In the genomic region with DNA sequence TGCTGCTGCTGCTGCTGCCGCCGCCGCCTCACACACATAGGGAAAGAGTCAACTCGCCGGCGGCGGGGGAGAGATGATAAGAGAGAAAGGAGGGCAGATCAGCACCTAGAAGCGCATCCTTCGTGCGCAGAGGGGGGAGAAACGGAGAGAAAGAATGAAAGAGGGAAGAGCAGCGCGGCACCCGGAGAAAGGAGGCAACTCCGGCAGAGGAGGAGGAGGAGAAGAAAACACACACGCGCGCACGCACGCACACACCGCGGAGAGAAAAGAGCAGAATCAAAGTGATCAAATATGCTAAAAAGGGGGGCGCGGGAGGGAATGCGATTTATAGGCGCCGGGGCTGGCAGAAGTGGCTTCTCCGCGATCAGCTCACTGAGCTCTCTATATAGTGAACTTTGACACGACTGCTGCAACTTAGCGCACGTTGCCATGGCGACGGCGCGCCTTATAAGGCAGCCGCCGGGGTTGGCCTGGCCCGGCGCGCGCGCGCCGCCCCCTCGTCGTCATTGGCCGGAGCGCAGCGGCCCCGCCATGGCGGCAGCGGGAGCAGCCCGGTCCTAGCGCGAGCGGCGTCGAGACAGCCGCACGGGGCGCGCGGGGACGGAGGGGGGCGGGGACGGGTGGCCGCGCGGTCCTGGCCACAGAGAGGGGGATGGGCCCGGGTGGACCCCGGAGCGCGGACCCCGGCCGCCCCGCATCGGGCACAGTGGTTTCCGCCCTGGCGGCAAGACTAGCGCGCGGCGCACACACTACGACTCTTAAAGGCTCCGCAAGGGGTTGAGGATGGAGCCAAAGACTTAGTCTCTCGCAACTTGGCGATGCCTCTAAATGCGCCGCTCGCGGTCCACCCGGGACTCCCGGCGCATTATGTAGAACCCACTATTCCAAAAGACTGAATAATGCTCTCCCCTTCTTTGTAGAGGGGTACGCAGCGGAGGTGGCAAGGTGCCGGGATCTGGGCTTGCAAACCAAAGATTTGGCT, we compare ENCODE assay signal across 8 mouse cellular contexts. TPM values are rescaled to one million over a fixed set of nuclear protein-coding genes. Genes with fewer than 3 reads are reported as not detected.
DNase-seq lines count a peak whose midpoint lies in the region; ATAC-seq and TF ChIP-seq lines count a peak whose summit lies in the region.

No protein-coding gene starts in this region.

- peak overlapping the region; percentile 96 for H3K4me3 ChIP-seq in lung, adult 2 months (replicated peaks; ENCODE audit: extremely low read depth, low read depth, low read length)

- H3K4me1 ChIP-seq in lung, adult 2 months (ENCODE audit: control insufficient read depth, insufficient read depth, low read length): no peaks in the 10 kb centered on the region

- ATAC-seq in frontal cortex, adult (ENCODE audit: low TSS enrichment): peak; percentile 68
- no peak for ATAC-seq in erythroid progenitor cell, adult 5-6 weeks (replicated peaks; ENCODE audit: low FRiP score, poor library complexity, severe bottlenecking)

- peak; percentile 96 to 98 for DNase-seq in adrenal gland, adult (ENCODE audit: inconsistent age in 2 of 2, low spot score in 1 of 2)
- peak; percentile 63 for DNase-seq in cerebellum, adult 9-10 months
- DNase-seq in heart, postnatal 4 days: peak; percentile 93
- DNase-seq in layer of hippocampus, adult 8-10 months (ENCODE audit: low spot score in 2 of 2): peak; percentile 82 to 89
- peak; percentile 88 for DNase-seq in lung, adult 2 months
- peak; percentile 95 for DNase-seq in ovary, postnatal 36 days (ENCODE audit: low spot score)

- no peak for TF ChIP-seq CTCF in lung, adult 2 months (IDR thresholded peaks at IDR 0.05; ENCODE audit: insufficient read depth, low read length)

- 1% methylated on average over 94 of the region's 98 CpGs for WGBS in lung, adult 2 months

- TF ChIP-seq POLR2A in lung, adult 2 months (IDR thresholded peaks at IDR 0.05; ENCODE audit: borderline replicate concordance, extremely low read depth, low read depth, low read length): peak; percentile 84; the same call in 1 of the 2 replicates

RNA-seq across cellular contexts. Expression of a gene that starts 4.9 kb away (rescaled TPM):
- 10 to 100 TPM; 34.3 to 35.0 TPM for total RNA-seq in heart, postnatal 4 days (2021)
- 10 to 100 TPM; 40.5 to 53.3 (median 45.9) TPM for total RNA-seq in layer of hippocampus, adult 8-10 months (2022)
- polyA plus RNA-seq in lung, adult 2 months (2012; rRNA removed): 231 and 263 TPM in 2 replicates
- not detected in 2 replicates for total RNA-seq in erythroid progenitor cell, adult 5-6 weeks (2015; ENCODE audit: low replicate concordance)
- not detected in 2 replicates for total RNA-seq in erythroid progenitor cell, adult 5-6 weeks (2017; ENCODE audit: low replicate concordance)

Comparison
In these comparisons a context has a peak if more than half of its experiments do, and no peak if none do; other contexts are left out.
1. RNA of a gene that starts 4.9 kb away (total RNA-seq): 40.5 to 53.3 TPM in layer of hippocampus, adult 8-10 months and 34.3 to 35.0 TPM in heart, postnatal 4 days; not detected in erythroid progenitor cell, adult 5-6 weeks; every median in the first group is over 10 times any median in the second.
2. Peak in every context shown above with its lines, with median percentiles within 50 percentile points of each other: DNase-seq.